Mouse (Mus musculus) c-Kit-positive CD71-positive TER-119-positive erythroid progenitor cells, embryonic 14.5 days (primary cell): ENCODE measurements around the gene Gm10563.
"Not testable (repeated sequence)": the region's sequence is repeated elsewhere in the genome, so short reads cannot be mapped to it uniquely, and the experiment has no call there.

ENCODE experiments used
- DNase-seq: peaks from one replicate; pipeline ENCODE4 v3.0.0-alpha.2; 2013; ENCODE audit warnings: low spot score

Gm10563 gene

DNA sequence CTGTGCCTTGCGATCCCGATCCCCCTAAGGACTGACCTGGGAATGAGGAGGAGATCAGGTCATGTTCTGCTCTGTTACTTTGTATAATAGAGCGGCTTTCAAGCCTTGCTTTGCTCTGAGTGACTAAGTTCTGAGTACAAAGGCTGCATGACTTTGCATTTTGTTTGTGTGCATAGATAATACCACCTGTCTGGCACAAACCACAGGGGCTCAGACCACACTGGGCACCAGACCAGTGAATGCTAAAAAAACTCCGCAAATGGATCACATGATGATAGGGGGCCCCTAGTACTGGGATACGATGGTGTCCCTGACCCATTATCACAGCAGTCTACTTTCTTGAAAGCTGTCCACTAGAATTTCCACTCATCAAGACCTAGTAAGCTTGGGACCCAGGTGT lies 48.6 kb downstream of the Gm10563 start:
- no peak for DNase-seq

GRCm38 (mm10) chr4:155595777-155596176 lies 49.4 kb downstream of the Gm10563 start:
- DNase-seq = no peak

- DNase-seq = no peak
These were observed 51.4 kb downstream of the Gm10563 start for GRCm38 (mm10) chr4:155593780-155594179.

DNA sequence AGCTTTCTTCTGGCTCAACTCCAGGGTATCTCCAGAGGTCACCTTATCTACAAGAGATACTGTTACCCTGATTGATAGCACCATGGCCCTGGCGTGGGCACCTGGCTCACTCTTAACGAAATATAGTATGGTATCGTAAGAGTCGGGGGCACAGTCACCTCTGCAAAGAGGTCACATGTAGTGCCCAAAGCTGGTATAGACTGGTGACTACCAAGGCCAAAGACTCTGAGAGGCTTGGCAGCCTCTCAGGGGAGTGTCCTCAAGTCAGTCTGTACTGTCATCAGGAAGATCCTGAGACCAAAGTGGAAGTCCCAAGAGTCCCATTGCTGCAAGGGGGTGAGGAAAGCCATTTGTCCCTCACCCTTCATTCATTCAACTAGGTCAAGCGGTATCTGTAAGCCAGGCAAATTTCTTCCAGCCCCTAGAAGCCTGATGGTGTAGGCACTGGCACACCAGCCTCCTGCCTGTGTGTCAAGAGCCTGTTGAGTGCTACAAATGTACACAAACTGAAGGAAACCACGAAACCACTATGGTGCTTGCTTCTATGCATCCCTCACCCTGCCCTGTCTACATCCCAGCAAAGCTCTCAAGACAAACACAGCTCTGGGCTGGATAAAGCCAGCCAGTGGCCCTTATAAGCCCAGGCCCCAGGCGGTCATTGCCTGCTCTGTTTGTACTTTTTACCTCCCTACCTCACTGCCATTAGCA lies 54.0 kb downstream of the Gm10563 start:
- DNase-seq = no peak

- DNase-seq = no peak
These were observed 55.9 kb downstream of the Gm10563 start for GRCm38 (mm10) chr4:155589356-155589755.

DNA sequence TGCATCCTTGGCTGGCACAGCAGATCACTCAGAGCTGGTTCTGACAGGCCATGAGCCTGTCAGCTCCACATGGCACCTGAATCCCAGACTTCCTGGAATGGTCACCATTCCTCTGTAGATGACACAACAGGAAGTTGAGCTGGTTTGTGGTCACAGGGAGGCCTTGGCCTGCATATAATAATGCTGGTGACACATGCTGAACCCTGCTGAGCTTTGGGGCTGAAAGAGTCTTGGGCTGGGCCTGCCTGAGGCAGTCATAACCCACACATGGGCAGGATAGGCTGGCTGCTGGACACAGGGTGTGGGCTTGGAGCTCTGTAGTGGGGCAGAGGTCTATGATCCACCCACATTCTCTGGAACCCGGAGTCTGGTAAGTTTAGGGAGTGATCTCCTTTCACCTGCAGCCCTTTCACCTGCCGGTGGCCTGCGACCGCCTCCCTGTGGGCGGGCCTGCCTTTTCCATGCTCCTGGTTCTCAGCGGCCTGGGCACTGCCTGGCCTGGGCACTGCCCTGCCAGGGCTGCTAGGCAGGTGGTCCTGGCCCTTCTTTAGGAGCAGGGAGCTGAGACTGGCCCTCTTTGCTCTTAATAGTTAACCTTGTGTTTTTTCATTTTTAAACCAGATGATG lies 62.8 kb downstream of the Gm10563 start:
- no peak for DNase-seq

- no peak for DNase-seq
These were observed 64.8 kb downstream of the Gm10563 start for GRCm38 (mm10) chr4:155580420-155580819.

DNA sequence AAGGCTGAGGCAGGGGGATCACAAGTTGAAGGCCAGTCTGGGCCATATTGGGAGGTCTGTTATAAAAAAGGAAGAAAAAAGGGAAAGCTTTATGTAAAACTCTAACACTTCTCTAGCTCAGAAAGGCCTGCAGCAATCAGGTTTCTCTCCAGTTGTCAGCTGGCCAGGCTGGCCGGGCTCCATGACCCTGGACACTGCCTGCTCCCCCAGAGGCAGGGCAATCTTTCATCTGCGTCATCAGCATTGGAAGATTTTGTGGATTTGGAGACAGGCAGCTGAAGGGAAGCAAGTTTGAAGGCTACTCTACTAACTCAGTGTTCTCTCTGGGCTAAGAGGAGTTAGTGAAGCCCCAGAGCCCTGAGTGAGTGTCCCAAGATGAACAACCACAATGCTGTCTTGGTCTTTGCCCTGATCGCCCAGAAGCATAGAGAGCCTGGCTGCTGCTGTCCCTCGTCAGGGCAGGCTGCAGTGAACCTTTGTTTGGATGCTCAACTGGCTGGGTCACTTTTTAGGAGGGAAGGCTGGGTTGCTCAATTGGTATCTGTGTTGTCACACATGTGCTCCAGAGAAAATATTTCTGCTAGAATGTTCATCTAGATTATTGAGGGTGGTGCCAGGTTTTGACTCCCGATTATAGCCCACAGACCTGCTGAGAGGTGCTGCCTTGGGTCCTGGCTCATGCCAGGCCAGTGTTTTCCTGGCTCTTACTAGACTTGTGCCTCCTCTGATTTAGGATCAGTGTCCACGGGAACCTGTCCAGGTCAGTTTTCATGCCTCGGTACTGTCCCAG lies 66.7 kb downstream of the Gm10563 start:
- no peak for DNase-seq

DNA sequence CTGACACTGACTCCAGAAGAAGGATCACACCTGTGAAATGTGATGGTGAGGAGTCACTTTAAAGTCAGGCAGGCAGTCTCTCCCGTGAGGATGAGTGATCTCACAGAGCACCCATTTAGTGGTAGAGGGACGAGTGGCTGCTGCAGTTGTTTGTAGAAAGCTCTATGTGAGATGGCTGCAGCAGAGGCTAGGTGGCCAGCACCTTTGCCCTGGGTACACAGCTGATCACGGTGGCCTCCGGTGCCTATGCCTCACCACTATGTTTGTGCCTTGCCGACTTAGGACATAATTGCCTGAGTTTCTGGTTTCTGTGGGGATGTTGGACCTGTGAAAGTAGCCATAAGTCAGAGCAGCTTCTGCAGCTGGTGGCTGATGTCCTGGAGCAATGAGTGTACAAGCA lies 67.5 kb downstream of the Gm10563 start:
- no peak for DNase-seq

GRCm38 (mm10) chr4:155577132-155577531 lies 68.1 kb downstream of the Gm10563 start:
- no peak for DNase-seq

DNA sequence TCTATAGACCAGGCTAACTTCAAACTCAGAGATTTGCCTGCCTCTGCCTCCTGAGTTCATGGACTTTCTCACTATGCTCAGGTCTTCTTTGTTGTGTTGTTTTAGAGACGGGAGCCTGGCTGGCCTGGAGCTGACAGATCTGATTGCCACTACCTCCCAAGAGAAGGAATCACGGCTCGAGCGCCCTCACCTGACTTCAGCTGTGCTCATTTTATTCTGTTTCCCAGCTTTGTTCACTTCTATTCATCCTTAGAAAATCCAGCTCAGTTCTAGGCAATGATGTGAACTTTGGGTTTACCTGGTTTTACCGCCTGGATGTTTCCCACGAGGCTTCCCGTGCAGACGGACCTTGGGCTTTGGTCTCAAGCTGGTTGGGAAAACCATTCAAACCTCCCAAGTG lies 69.7 kb downstream of the Gm10563 start:
- DNase-seq = no peak

- no peak for DNase-seq
These were observed 70.3 kb downstream of the Gm10563 start for GRCm38 (mm10) chr4:155574931-155575330.

- no peak for DNase-seq
These were observed 71.3 kb downstream of the Gm10563 start for GRCm38 (mm10) chr4:155573876-155574275.

- no peak for DNase-seq
These were observed 72.1 kb downstream of the Gm10563 start for GRCm38 (mm10) chr4:155573155-155573554.

GRCm38 (mm10) chr4:155571442-155571841 lies 73.8 kb downstream of the Gm10563 start:
- no peak for DNase-seq

GRCm38 (mm10) chr4:155570315-155570714 lies 74.9 kb downstream of the Gm10563 start:
- DNase-seq = not testable (repeated sequence)

- no peak for DNase-seq
These were observed 75.4 kb downstream of the Gm10563 start for GRCm38 (mm10) chr4:155569818-155570217.

DNA sequence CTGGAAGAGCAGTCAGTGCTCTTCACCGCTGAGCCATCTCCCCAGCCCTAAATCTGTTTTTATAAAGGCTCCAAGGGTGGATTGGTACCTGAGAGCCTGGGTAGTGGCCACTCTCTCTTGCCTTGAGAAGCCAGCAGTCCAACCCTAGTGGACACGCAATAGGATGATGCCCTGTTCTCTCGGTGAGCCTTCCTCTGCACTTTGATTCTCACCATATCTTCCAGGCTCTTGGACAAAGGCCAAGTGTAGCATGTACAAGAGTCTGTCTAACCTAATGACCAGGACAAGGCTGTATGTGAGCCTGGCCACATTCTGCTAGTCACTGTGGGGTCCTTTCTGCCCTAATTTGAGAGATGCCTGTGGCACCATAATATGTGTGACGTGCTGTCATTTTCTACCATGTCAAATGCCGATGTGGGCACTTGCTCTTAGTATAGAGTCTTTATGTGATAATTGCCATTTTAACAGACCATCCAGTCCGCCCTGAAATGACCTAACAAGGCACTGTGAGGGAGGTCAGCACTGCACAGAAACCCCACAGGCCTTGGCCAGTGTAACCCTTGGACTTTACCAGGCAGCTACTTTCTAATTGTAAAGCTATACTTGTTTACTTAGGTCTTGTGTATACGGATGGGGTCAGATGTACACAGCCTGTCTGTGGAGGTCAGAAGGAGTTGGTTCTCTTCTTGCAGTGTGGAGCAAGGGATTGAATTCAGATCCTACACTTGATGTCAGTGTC lies 76.4 kb downstream of the Gm10563 start:
- no peak for DNase-seq

GRCm38 (mm10) chr4:155568170-155568569 lies 77.0 kb downstream of the Gm10563 start:
- peak; percentile 46 for DNase-seq

DNA sequence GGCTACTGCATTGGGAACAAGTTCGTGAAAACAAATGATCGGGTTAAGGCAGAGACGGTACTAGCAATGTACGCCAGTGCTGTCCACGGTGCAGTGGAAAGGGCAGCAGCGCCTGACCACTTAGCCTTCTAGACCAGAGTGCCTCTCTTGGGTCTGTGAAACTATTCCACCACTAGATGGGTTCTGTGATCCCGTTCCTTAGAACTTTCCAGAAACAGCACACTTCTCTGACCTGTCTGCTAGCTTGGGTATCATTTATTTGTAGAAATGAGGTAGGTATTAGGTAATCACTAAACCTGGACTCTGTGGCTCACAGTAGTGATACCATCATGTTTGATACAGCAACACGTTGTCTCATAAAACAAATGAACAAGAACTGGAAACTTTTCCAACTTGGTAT lies 78.7 kb downstream of the Gm10563 start:
- no peak for DNase-seq
